Mouse (Mus musculus): Measurements from ENCODE around the gene Pwwp2a. TPM values are rescaled to one million over a fixed set of nuclear protein-coding genes. Genes with fewer than 3 reads are reported as not detected.

The Pwwp2a gene
- polyA plus RNA-seq, 1 experiment from 2014 or later: 47.1 TPM

DNA sequence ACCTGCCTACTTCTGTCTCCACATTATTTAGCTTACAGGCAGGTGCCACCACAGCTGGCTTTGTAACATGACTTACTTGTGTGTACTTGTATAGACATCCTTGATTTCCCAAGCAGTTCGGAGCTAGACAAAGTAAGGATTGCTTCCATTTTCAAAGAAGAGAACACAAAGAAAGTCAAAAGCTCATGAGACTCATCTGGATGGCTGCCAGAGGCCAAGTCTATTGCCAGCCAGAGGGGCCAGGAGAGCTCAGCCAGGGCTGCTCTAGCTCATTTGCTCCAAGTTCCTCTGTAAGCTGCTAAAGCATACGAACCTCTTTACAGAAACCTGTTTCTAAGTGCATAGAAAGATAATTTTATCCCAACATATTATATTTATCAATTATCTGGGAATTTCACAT lies 76.6 kb downstream of the Pwwp2a start:
- no peak for TF ChIP-seq CTCF (IDR thresholded peaks at IDR 0.05; ENCODE audit: low read depth)
- WGBS: 53% methylated on average over 2 of the region's 2 CpGs

DNA sequence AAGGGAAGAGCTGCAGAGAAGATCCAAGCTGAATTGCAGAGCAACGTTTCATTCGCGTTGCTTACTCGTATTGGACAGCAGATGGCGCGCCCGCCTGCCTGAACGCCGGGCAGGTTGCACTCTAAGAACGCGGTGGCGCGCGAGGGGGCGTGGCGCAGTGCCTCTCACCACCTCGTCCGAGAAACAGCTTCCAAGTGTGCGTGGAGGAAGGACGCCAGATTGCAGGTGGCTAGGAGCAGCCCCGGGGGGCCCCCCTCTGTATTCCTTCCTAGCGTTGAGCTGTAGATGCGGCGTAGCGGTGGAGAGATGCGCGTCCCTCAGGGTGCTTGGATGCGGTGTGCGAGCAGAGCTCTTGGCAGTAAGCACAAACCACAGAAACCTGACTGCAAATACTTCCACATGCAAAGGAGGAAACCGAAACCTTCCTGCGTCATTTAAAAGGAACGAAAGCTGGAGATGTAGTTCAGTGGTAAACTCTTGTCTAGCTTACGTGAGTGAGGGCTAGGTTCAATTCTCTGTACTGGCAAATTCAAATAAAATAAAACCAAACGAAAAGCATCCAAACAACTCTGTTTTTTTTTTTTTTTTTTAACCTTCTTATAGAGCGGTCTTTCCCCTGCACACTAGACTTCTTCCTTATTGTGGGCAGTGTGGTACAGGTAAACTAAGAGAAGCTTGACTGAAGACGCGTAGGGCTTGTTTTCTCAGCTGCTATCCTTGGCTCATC lies 85.3 kb downstream of the Pwwp2a start:
- DNase-seq (peak; percentile 93), ATAC-seq (ENCODE audit: insufficient read depth) (peak; percentile 90)
- Histone ChIP-seq H3K36me3 (ENCODE audit: insufficient read depth) (no peaks in the 10 kb centered on the region), H3K9ac (peak overlapping the region; percentile 20; the same call in 1 of the 2 replicates), H3K4me3 (ENCODE audit: low read depth, low read length) (peak overlapping the region; percentile 46), H3K4me2 (peak overlapping the region; percentile 71), H3K9me3 (ENCODE audit: low read depth, low read length) (no peaks in the 10 kb centered on the region), H3K4me1 (ENCODE audit: insufficient read depth) (no peaks in the 10 kb centered on the region), H3K27me3 (ENCODE audit: insufficient read depth, low read length) (0 out of 2 replicates have a peak, but pooled peaks cover 2% of the 10 kb centered on the region), H3K27ac (ENCODE audit: low read depth) (no peak overlapping the region)
- TF ChIP-seq CTCF (IDR thresholded peaks at IDR 0.05; ENCODE audit: low read depth): peak; percentile 95
- WGBS: 5% methylated on average over 37 of the region's 37 CpGs

More for the DNA sequence above, 76.6 kb downstream of the Pwwp2a start:
- H3K27me3 ChIP-seq (ENCODE audit: insufficient read depth, low read length): 0 out of 2 replicates have a peak, but pooled peaks cover 1% of the 10 kb centered on the region
- H3K36me3 ChIP-seq (ENCODE audit: insufficient read depth): no peaks in the 10 kb centered on the region
- H3K9ac ChIP-seq: no peak overlapping the region
- no peak overlapping the region for H3K4me3 ChIP-seq (ENCODE audit: low read depth, low read length)
- H3K9me3 ChIP-seq (ENCODE audit: low read depth, low read length): no peaks in the 10 kb centered on the region
- ATAC-seq (ENCODE audit: insufficient read depth): no peak
- H3K4me2 ChIP-seq: no peak overlapping the region
- H3K27ac ChIP-seq (ENCODE audit: low read depth): no peak overlapping the region
- peak; percentile 36 for DNase-seq
- H3K4me1 ChIP-seq (ENCODE audit: insufficient read depth): no peaks in the 10 kb centered on the region

DNA sequence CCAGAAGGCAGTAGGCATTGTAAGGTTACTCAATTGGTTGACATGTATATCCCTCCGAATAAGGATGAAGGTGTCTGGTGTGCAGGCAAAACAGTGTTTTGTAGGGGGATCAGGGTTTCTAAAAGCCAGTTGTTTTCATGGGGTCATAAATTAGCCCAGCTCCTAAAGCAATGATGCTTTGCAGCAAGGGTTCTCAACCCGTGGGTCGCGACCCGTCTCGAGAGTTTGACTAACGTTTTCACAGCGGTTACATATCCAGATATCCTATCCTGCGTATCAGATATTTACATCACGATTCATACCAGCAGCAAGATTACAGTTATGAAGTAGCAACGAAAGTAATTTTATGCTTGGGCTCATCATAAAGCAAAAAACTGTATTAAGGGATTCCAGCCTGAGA lies 86.0 kb downstream of the Pwwp2a start:
- H3K4me2 ChIP-seq: peak overlapping the region; percentile 71; the same call in 1 of the 2 replicates
- ATAC-seq (ENCODE audit: insufficient read depth) (no peak), DNase-seq (no peak)
- WGBS: 65% methylated on average over 11 of the region's 11 CpGs
- H3K27ac ChIP-seq (ENCODE audit: low read depth): no peak overlapping the region
- H3K9ac ChIP-seq: no peak overlapping the region
- H3K4me1 ChIP-seq (ENCODE audit: insufficient read depth): no peaks in the 10 kb centered on the region
- 0 out of 2 replicates have a peak, but pooled peaks cover 2% of the 10 kb centered on the region for H3K27me3 ChIP-seq (ENCODE audit: insufficient read depth, low read length)
- TF ChIP-seq CTCF (IDR thresholded peaks at IDR 0.05; ENCODE audit: low read depth): no peak
- H3K4me3 ChIP-seq (ENCODE audit: low read depth, low read length): no peak overlapping the region
- no peaks in the 10 kb centered on the region for H3K36me3 ChIP-seq (ENCODE audit: insufficient read depth)
- H3K9me3 ChIP-seq (ENCODE audit: low read depth, low read length): no peaks in the 10 kb centered on the region

DNA sequence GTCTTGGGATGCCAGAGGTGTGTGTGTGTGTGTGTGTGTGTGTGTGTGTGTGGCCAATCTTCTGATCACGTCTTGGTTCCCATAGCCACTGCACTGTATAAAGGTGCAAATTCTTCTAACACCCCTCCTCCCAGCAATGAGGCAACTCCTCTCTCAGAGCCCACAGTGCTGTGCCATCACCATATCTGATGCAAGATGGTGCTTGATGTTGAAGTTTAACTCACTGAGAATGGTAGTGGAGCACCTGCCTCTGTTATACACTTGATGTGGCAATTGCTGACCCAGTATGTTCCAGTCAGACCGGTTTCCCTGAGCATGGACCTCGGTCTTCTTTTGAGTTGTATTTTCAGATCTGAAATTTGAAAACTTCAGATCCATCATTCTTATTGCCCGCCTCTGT lies 88.3 kb downstream of the Pwwp2a start:
- Histone ChIP-seq H3K9me3 (ENCODE audit: low read depth, low read length) (no peaks in the 10 kb centered on the region), H3K27ac (ENCODE audit: low read depth) (no peak overlapping the region), H3K9ac (no peak overlapping the region), H3K4me3 (ENCODE audit: low read depth, low read length) (no peak overlapping the region), H3K27me3 (ENCODE audit: insufficient read depth, low read length) (peaks cover under 1% of the 10 kb centered on the region; the same call in 1 of the 2 replicates), H3K4me2 (no peak overlapping the region), H3K36me3 (ENCODE audit: insufficient read depth) (no peaks in the 10 kb centered on the region), H3K4me1 (ENCODE audit: insufficient read depth) (no peaks in the 10 kb centered on the region)
- TF ChIP-seq CTCF (IDR thresholded peaks at IDR 0.05; ENCODE audit: low read depth): no peak
- ATAC-seq (ENCODE audit: insufficient read depth) (no peak), DNase-seq (no peak)
- WGBS: 77% methylated on average over 4 of the region's 4 CpGs

Other genes with a start within 250 kb of the Pwwp2a start
- gene Slu7, start 248.3 kb upstream of the Pwwp2a start, polyA plus RNA-seq (2014; fragmentation: Nextera tagmentation; extraction: Ambion mirVana): 47.9 and 50.1 TPM in 2 replicates
- gene C1qtnf2, start 207.7 kb upstream of the Pwwp2a start, polyA plus RNA-seq (2014; fragmentation: Nextera tagmentation; extraction: Ambion mirVana): 2.1 and 2.2 TPM in 2 replicates
- 28.1 and 32.9 TPM in 2 replicates for gene Ccnjl, start 153.2 kb upstream of the Pwwp2a start, polyA plus RNA-seq (2014; fragmentation: Nextera tagmentation; extraction: Ambion mirVana)
- 6.9 and 7.6 TPM in 2 replicates for gene 4933415A04Rik, start 95.0 kb upstream of the Pwwp2a start, polyA plus RNA-seq (2014; fragmentation: Nextera tagmentation; extraction: Ambion mirVana)
- not detected in 2 replicates for gene Fabp6, start 80.5 kb upstream of the Pwwp2a start, polyA plus RNA-seq (2014; fragmentation: Nextera tagmentation; extraction: Ambion mirVana)
- 70.0 and 74.3 TPM in 2 replicates for gene Ttc1, start 66.0 kb downstream of the Pwwp2a start, polyA plus RNA-seq (2014; fragmentation: Nextera tagmentation; extraction: Ambion mirVana)
- 1.9 and 2.7 TPM in 2 replicates for gene Adra1b, start 219.2 kb downstream of the Pwwp2a start, polyA plus RNA-seq (2014; fragmentation: Nextera tagmentation; extraction: Ambion mirVana)

All from lung, embryonic 14.5 days (tissue).